Mouse (Mus musculus) embryo, embryonic 10.5 days (tissue): ENCODE measurements around the gene Slc7a5.

Source experiments
- DNase-seq: peaks from one replicate; pipeline ENCODE4 v3.0.0-alpha.2; 2015; ENCODE audit warnings: low spot score

Slc7a5 gene

DNA sequence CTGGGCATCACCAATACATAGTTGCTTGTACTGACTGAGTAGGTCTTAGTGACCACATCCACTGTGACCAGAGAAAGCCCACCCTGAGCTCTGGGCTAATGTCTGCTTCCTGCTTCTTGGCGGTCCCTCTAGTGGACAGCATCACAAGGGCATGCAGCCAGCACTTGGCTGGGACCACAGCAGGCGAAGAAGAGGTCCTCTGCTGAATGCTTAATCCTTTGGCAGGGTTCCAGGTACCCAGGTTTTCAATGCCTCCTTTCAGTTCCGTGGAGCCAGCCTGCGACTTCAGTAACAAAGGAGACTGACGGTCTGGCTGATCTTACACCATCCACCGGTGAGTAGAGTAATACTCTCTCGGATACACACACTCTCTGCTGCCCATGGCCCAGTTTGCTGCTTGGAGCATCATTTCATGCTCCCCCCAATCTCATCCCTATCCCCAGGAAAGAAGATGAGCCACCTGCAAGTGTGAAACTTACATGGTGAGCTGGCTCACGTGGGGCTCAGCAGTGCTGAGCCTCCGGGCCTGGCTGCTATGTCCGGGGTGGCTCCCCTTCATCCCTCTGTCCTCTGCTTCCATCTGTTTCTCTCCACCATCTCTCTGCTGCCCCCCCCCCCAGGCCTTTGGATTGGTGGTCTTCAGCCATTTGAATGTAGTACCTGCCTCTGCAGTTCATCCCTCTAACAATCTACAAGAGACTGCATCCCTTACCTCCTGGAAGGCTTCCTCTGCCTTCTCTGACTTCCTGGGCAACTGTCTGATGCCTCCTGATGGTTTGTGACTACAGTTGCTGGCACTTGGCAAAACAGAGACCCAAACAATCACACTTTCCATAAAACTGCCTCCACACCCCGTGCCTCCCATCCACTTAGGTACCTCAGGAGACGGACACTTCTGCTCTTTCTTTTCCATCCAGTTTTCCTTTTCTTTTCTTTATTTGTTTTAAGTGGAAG lies 28.1 kb upstream of the Slc7a5 start:
- peak; percentile 50 for DNase-seq

DNA sequence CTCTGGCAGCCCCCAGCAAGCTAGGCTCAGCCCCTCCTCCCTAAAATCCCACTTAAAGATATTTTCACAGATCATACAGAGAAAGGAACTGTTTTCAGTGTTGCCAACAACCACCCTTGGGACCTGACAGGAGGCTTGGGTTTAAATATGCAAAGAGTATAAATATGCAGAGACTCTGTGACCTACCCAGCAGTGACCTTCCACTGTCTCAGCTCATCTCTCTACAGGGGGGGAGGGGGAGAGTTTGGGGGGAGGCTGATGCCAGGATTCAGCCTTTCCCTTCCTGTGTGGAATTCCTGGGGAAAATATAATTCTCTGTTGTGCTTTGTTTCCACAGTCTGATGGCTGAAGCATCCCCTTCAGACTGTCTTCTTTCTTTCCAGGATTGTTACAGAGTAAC lies 27.4 kb upstream of the Slc7a5 start:
- no peak for DNase-seq

- peak; percentile 76 for DNase-seq
Observed at GRCm38 (mm10) chr8:121934506-121934905, 27.0 kb upstream of the Slc7a5 start.

DNA sequence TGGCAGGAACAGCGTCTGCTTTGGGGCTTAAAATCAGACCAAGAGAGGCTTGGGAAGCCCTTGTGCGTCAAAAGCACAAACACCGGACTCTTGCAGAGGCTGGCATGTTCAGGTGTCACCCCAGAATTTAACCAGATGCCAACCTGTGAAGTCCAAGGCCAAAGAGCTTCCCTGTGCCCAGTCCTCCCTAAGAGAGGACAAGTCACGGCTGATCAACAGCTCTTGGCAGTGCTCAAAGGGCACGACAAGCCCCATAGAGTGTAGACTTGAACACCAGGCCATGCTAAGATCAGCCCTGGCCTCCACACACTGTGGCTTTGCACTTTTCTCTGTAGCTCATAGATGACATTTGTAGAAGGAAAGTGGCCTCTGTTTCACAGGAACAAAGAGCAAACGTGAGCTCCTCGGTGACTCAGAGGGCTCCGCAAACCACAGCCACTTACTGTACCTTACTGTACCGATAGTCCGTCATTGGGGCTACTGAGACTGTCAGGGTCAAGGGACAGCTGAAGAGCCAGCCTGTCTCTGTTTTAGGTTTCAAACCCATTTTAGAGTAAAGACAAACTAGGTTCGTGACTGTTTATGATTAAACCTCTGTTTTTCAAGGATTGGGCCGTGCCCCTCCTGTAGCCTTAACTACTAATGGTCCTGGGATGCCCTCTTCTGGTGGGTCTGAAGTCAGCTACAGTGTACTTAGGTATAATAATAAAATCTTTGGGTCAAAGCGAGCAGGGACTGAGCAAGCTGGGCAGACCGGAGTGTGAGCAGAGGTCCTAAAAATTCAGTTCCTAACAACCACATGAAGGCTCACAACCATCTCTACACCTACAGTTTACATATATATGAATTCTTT lies 25.4 kb upstream of the Slc7a5 start:
- DNase-seq: no peak

- DNase-seq: no peak
Observed at GRCm38 (mm10) chr8:121932026-121932667, 24.7 kb upstream of the Slc7a5 start.

DNA sequence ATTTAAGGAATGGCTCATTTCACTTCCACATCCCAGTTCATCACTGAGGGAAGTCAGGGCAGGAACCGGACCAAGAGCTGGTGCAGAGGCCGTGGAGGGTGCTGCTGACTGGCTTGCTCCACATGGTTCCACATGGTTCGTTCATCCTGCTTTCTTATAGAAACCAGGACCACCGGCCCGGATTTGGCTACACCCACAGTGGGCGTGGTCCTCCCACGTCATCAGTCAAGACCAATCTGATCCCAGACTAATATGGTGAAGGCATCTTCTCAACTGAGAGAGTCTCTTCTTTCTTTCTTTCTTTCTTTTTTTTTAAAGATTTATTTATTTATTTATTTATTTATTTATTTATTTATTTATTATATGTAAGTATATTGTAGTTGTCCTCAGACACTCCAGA lies 24.1 kb upstream of the Slc7a5 start:
- DNase-seq: no peak

DNA sequence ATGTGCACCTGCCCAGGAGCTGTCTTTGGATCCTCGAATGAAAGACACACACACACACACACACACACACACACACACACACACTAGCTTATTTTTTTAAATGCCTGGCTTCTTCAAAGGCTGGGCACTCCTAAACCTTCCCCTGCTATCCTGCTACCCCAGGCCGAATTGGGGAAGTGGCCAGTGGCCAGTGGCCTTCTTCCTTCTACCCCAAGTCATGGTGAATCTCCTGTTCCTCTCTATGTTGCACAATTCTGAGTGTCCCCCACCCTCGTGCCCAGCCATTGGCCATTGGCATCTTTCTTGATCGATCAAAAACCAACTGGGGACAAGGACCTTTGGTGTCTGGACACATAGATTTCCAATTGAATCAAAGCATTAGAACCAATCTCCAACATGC lies 22.6 kb upstream of the Slc7a5 start:
- no peak for DNase-seq

GRCm38 (mm10) chr8:121927316-121927715 lies 19.8 kb upstream of the Slc7a5 start:
- peak; percentile 78 for DNase-seq

DNA sequence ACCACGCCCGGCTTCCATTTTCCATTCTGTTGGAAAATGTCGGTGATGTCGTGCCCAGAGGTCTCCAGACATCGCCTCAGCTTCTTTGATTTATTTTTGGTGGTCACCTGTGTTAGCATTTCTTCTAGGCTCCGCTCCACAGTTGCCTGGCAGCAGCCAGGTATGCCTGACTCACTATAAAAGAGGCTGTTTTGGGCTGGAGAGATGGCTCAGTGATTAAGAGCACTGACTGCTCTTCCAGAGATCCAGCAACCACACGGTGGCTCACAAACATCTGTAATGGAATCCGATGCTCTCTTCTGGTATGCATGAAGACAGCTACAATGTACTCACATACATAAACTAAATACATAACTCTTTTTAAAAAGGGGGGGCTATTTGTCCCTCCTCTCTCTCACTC lies 18.8 kb upstream of the Slc7a5 start:
- no peak for DNase-seq

DNA sequence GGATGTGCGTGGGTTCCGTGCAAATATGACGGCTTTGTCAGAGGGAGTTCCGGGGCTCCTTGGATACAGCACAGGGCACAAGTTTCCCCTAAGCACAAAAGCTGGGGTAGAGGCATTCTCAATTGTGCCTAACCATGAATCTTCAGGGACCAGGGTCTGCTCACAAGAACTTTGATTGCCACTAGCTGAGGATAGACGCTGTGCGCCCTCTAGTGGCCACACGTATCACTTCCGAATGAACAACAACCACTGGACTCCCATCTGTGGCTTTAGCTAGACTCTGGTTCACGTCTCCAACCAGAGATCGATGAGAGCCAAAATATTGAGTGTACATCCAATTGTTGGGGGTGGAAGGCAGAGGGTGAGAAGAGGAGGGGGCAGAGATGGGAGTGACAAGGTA lies 18.1 kb upstream of the Slc7a5 start:
- DNase-seq: peak; percentile 92

DNA sequence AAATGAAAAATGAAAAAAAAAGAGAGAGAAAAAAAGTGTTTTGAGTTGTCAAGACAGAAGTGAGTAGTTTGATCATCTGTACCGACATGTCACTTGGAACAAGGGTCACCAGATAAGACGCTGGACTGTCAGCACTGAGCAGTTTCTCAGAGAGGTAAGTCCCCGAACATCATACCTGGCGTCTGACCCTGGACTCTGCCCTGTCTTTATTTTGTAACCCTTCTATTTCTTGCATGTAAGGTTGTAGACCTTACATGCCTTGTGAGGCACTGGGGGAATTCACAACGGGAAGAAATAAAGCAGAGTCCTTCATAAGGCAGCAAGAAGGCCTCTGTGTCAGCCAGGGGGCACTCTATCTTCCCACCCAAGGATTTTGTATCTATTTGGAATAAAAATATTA lies 17.2 kb upstream of the Slc7a5 start:
- no peak for DNase-seq

- no peak for DNase-seq
Observed at GRCm38 (mm10) chr8:121922101-121922500, 14.6 kb upstream of the Slc7a5 start.

DNA sequence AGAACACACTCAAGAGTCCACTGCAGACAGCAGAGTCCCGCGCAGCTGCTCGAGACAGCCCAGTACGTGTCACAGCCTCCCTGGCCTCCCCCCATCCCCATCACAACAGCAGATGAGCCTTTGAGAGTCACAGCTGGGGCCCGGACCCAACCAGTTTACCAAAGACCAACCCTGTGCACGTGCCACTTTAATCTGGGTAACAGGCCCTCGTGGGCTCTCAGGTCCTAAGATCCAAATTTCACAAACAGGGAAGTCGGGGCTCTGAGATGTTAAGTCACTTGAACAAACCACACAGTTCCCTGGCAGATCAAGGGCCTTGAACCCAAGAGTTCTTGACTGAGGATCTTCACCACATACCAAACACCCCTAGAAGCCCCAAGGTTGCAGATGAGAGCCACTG lies 14.1 kb upstream of the Slc7a5 start:
- no peak for DNase-seq

GRCm38 (mm10) chr8:121919731-121920130 lies 12.2 kb upstream of the Slc7a5 start:
- DNase-seq: peak; percentile 33

DNA sequence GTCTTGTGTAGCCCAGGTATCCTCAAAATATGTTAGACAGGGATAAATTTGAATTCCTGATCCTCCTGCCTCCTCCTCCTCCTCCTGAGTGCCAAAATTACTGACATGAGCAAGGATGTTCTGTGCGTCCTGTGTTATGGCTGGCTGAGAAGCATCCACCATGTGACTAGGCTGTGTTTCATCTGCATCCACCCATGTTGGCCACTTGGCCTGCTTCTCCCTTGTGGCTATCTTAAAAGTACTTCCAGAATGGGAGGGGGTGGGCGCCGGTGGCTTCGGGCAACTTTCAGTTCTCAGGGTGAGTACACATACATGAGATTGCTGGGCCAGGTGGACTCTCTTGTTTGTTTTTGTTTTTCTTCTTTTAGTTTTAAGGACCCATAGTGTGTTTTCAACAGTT lies 11.7 kb upstream of the Slc7a5 start:
- no peak for DNase-seq

DNA sequence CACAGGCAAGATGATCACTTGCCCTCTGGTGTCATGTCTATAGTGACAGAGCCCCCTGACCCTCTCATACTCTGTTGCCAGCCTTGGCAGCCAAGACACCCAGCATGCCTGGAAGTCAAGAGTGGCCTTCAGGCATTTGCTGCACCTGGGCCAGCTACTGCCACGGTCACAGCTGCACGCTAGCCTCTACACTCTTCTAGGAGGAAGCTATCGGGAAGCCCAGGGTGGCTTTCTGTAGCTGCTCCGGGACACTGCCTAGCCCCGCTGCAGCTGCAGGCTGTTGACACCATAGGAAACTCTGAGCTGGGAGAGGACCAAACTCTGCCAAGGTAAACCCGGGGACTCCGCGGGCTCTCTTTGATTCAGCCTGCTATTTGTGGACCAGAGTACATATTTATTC lies 5.9 kb upstream of the Slc7a5 start:
- DNase-seq: no peak

DNA sequence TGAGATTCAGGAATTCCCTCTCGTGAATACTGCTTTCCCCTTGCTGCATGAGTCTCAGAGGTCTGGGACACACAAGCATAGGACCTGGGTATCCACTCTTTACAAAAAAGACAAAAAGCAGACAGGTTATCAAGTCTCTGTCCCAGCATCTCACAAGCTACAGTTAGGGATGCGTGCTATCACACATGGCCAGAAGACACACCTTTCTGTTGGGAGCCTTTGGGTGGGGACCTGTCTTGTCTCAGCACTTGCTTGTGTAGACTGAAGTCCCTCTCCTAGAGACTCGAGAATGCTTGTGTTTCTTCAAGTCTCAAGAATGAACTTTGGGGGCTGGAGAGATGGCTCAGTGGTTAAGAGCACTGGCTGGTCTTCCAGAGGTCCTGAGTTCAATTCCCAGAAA lies 5.3 kb upstream of the Slc7a5 start:
- DNase-seq: no peak

DNA sequence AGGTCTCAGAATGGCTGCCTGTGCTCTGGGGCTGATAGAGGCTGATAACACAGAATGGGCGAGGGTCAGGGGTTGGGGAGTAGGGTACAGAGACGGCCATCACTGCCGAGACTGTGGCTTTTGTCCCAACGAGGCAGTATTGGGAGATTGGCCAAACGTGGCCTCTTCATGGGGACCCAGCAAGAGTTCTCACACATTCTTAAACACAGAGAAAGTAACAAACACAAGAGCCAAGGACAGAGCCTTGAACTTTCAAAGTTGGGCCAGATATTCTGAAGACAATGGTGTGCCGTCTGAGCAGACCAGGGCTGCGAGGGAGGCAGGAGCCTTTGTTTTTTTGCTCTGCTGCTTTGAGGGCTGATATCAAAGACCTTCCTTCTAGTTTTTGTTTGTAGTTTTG lies 4.5 kb upstream of the Slc7a5 start:
- DNase-seq: no peak

DNA sequence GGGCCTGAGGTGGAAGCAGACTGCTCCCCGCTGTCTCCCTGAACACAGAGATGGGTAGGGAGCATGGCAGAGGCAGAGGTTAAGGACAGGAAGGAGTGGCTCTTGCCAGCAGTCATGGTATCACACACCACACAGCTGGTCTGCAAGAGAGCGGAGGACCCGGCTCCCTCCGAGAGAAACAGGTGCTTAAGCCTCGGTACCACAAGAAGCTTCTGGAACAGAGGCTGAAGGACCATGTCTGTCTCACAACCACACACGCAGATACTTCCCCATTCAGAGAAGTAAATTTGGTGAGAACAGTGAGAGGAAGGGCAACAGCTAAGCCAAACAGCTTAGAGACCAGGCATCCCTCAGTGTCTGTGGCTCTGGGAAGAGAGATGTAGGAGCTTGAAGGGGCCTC lies 3.9 kb upstream of the Slc7a5 start:
- DNase-seq: no peak

- DNase-seq: peak; percentile 86
Observed at GRCm38 (mm10) chr8:121909663-121910062, 2.2 kb upstream of the Slc7a5 start.

- DNase-seq: no peak
Observed at GRCm38 (mm10) chr8:121909148-121909541, 1.7 kb upstream of the Slc7a5 start.

GRCm38 (mm10) chr8:121908378-121909147 lies 1.1 kb upstream of the Slc7a5 start:
- no peak for DNase-seq
